Mouse (Mus musculus): ENCODE measurements at regions not wholly inside any gene's neighbourhood (a gene's known extent, or its start where the extent isn't known, plus 50 kb on each side); places are given as distances from the start of the nearest gene placed in this dataset.

- H3K27me3 ChIP-seq (ENCODE audit: control insufficient read depth, insufficient read depth, low read length): peaks cover 93% of the 10 kb centered on the region
- no peak overlapping the region for H3K4me2 ChIP-seq (ENCODE audit: low read length)
- H3K9ac ChIP-seq (ENCODE audit: low read length): no peak overlapping the region
- no peaks in the 10 kb centered on the region for H3K36me3 ChIP-seq (ENCODE audit: control insufficient read depth, insufficient read depth, low read length)
- H3K27ac ChIP-seq (replicated peaks in 1 of 2; ENCODE audit: control insufficient read depth in 1 of 2, insufficient read depth in 1 of 2, low read depth in 2 of 2, low read length in 2 of 2): no peak overlapping the region
- no peak for ATAC-seq (ENCODE audit: insufficient number of reproducible peaks, insufficient read depth, low FRiP score, low read depth)
- H3K4me1 ChIP-seq (ENCODE audit: control insufficient read depth in 2 of 2, insufficient read depth in 2 of 2, low read length in 2 of 2): peaks cover 2 to 9% of the 10 kb centered on the region in 2 experiments; a peak in 3 of 4 replicates
- no peak overlapping the region for H3K4me3 ChIP-seq (ENCODE audit: control insufficient read depth in 1 of 2, insufficient read depth in 1 of 2, low read depth in 1 of 2, low read length in 2 of 2)
- H3K9me3 ChIP-seq (ENCODE audit: control insufficient read depth, low read length): no peaks in the 10 kb centered on the region
- 22% methylated on average over 8 of the region's 8 CpGs for WGBS
Observed at GRCm38 (mm10) chr3:17791381-17792320, 156.6 kb upstream of the Cypt12 start.

GRCm38 (mm10) chr3:17792537-17793039, 155.6 kb upstream of the Cypt12 start:
- H3K4me1 ChIP-seq (ENCODE audit: control insufficient read depth in 2 of 2, insufficient read depth in 2 of 2, low read length in 2 of 2): peaks cover 0 to 6% of the 10 kb centered on the region in 2 experiments; a peak in 2 of 4 replicates
- no peaks in the 10 kb centered on the region for H3K36me3 ChIP-seq (ENCODE audit: control insufficient read depth, insufficient read depth, low read length)
- 36% methylated on average over 2 of the region's 2 CpGs for WGBS
- H3K9ac ChIP-seq (ENCODE audit: low read length): no peak overlapping the region
- no peak overlapping the region for H3K4me2 ChIP-seq (ENCODE audit: low read length)
- H3K9me3 ChIP-seq (ENCODE audit: control insufficient read depth, low read length): no peaks in the 10 kb centered on the region
- H3K27ac ChIP-seq (replicated peaks in 1 of 2; ENCODE audit: control insufficient read depth in 1 of 2, insufficient read depth in 1 of 2, low read depth in 2 of 2, low read length in 2 of 2): no peak overlapping the region
- H3K4me3 ChIP-seq (ENCODE audit: control insufficient read depth in 1 of 2, insufficient read depth in 1 of 2, low read depth in 1 of 2, low read length in 2 of 2): no peak overlapping the region
- H3K27me3 ChIP-seq (ENCODE audit: control insufficient read depth, insufficient read depth, low read length): peaks cover 93% of the 10 kb centered on the region
- ATAC-seq (ENCODE audit: insufficient number of reproducible peaks, insufficient read depth, low FRiP score, low read depth): no peak

GRCm38 (mm10) chr3:17793646-17794250, 154.5 kb upstream of the Cypt12 start:
- Histone ChIP-seq H3K9ac (ENCODE audit: low read length) (no peak overlapping the region), H3K36me3 (ENCODE audit: control insufficient read depth, insufficient read depth, low read length) (no peaks in the 10 kb centered on the region), H3K4me1 (ENCODE audit: control insufficient read depth in 2 of 2, insufficient read depth in 2 of 2, low read length in 2 of 2) (peaks cover 0 to 6% of the 10 kb centered on the region in 2 experiments; a peak in 2 of 4 replicates), H3K9me3 (ENCODE audit: control insufficient read depth, low read length) (no peaks in the 10 kb centered on the region), H3K27me3 (ENCODE audit: control insufficient read depth, insufficient read depth, low read length) (peaks cover 84% of the 10 kb centered on the region), H3K4me3 (ENCODE audit: control insufficient read depth in 1 of 2, insufficient read depth in 1 of 2, low read depth in 1 of 2, low read length in 2 of 2) (peak overlapping the region in 1 of 2 experiments; percentile 33; a peak in 3 of 4 replicates), H3K27ac (replicated peaks in 1 of 2; ENCODE audit: control insufficient read depth in 1 of 2, insufficient read depth in 1 of 2, low read depth in 2 of 2, low read length in 2 of 2) (no peak overlapping the region), H3K4me2 (ENCODE audit: low read length) (peak overlapping the region; percentile 53)
- under 1% methylated on average over 24 of the region's 24 CpGs for WGBS
- no peak for ATAC-seq (ENCODE audit: insufficient number of reproducible peaks, insufficient read depth, low FRiP score, low read depth)

GRCm38 (mm10) chr3:17794251-17795061, 153.8 kb upstream of the Cypt12 start:
- no peak overlapping the region for H3K9ac ChIP-seq (ENCODE audit: low read length)
- no peak for ATAC-seq (ENCODE audit: insufficient number of reproducible peaks, insufficient read depth, low FRiP score, low read depth)

GRCm38 (mm10) chr3:17795271-17796260, 152.6 kb upstream of the Cypt12 start:
- H3K4me3 ChIP-seq (ENCODE audit: control insufficient read depth in 1 of 2, insufficient read depth in 1 of 2, low read depth in 1 of 2, low read length in 2 of 2): no peak overlapping the region
- H3K36me3 ChIP-seq (ENCODE audit: control insufficient read depth, insufficient read depth, low read length): no peaks in the 10 kb centered on the region
- 6% methylated on average over 24 of the region's 24 CpGs for WGBS
- ATAC-seq (ENCODE audit: insufficient number of reproducible peaks, insufficient read depth, low FRiP score, low read depth): no peak
- H3K4me1 ChIP-seq (ENCODE audit: control insufficient read depth in 2 of 2, insufficient read depth in 2 of 2, low read length in 2 of 2): peaks cover 0 to 6% of the 10 kb centered on the region in 2 experiments; a peak in 2 of 4 replicates
- H3K9me3 ChIP-seq (ENCODE audit: control insufficient read depth, low read length): no peaks in the 10 kb centered on the region
- H3K27ac ChIP-seq (replicated peaks in 1 of 2; ENCODE audit: control insufficient read depth in 1 of 2, insufficient read depth in 1 of 2, low read depth in 2 of 2, low read length in 2 of 2): no peak overlapping the region
- no peak overlapping the region for H3K4me2 ChIP-seq (ENCODE audit: low read length)
- peaks cover 71% of the 10 kb centered on the region for H3K27me3 ChIP-seq (ENCODE audit: control insufficient read depth, insufficient read depth, low read length)
- no peak overlapping the region for H3K9ac ChIP-seq (ENCODE audit: low read length)

More at GRCm38 (mm10) chr3:17794251-17795061, 153.8 kb upstream of the Cypt12 start:
- whole genome bisulfite sequencing: under 1% methylated on average over 46 of the region's 46 CpGs
- peak overlapping the region; percentile 17 to 33 for H3K4me3 ChIP-seq (ENCODE audit: control insufficient read depth in 1 of 2, insufficient read depth in 1 of 2, low read depth in 1 of 2, low read length in 2 of 2)
- H3K36me3 ChIP-seq (ENCODE audit: control insufficient read depth, insufficient read depth, low read length): no peaks in the 10 kb centered on the region
- peaks cover 0 to 6% of the 10 kb centered on the region in 2 experiments; a peak in 2 of 4 replicates for H3K4me1 ChIP-seq (ENCODE audit: control insufficient read depth in 2 of 2, insufficient read depth in 2 of 2, low read length in 2 of 2)
- no peaks in the 10 kb centered on the region for H3K9me3 ChIP-seq (ENCODE audit: control insufficient read depth, low read length)
- peaks cover 77% of the 10 kb centered on the region for H3K27me3 ChIP-seq (ENCODE audit: control insufficient read depth, insufficient read depth, low read length)
- H3K27ac ChIP-seq (replicated peaks in 1 of 2; ENCODE audit: control insufficient read depth in 1 of 2, insufficient read depth in 1 of 2, low read depth in 2 of 2, low read length in 2 of 2): no peak overlapping the region
- peak overlapping the region; percentile 53 for H3K4me2 ChIP-seq (ENCODE audit: low read length)

GRCm38 (mm10) chr3:17796766-17797165, 151.4 kb upstream of the Cypt12 start:
- Histone ChIP-seq H3K27ac (replicated peaks in 1 of 2; ENCODE audit: control insufficient read depth in 1 of 2, insufficient read depth in 1 of 2, low read depth in 2 of 2, low read length in 2 of 2) (no peak overlapping the region), H3K36me3 (ENCODE audit: control insufficient read depth, insufficient read depth, low read length) (no peaks in the 10 kb centered on the region), H3K27me3 (ENCODE audit: control insufficient read depth, insufficient read depth, low read length) (peaks cover 59% of the 10 kb centered on the region), H3K9ac (ENCODE audit: low read length) (no peak overlapping the region), H3K4me3 (ENCODE audit: control insufficient read depth in 1 of 2, insufficient read depth in 1 of 2, low read depth in 1 of 2, low read length in 2 of 2) (no peak overlapping the region), H3K4me2 (ENCODE audit: low read length) (no peak overlapping the region), H3K9me3 (ENCODE audit: control insufficient read depth, low read length) (no peaks in the 10 kb centered on the region), H3K4me1 (ENCODE audit: control insufficient read depth in 2 of 2, insufficient read depth in 2 of 2, low read length in 2 of 2) (peaks cover 0 to 6% of the 10 kb centered on the region in 2 experiments; a peak in 2 of 4 replicates)
- ATAC-seq (ENCODE audit: insufficient number of reproducible peaks, insufficient read depth, low FRiP score, low read depth): no peak
- WGBS: 19% methylated on average over 3 of the region's 3 CpGs

All from heart, embryonic 14.5 days (tissue).